Mouse (Mus musculus): ENCODE data around the gene Scrn1. TPM values are rescaled to one million over a fixed set of nuclear protein-coding genes. Genes with fewer than 3 reads are reported as not detected.
A peak's percentile ranks its signal among the peaks of the same experiment; 100 is the strongest.

Scrn1 gene
- polyA plus RNA-seq, 1 experiment from 2014 or later: 3.4 TPM

DNA sequence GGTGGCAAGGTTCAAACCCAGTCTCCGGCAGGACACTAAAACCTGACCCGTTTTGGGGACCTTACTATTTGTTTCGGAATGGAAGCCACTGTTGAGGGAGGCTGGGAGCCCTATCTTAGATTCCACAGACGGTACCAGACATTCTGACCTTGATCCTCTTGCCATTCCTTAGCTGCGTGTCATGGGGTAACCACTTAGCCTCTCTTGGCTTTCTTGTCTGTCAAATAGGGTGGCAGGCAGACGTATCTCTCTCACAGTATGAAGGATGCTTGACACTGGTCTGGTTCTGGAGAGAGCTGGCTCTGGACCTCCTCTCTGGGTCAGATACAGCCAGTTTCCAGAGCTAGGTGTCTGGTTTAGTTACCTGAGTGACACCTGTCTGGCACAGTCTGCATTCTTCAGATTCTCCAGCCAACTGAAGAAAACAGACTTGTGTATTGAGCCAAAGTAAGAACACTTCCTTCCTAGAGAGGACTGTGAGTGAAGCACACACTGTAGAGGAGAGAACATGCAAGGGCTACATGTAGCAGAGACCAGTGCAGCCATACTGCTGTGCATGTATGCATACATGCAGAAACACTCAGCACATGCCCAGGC is 80.2 kb downstream of the Scrn1 start:
- DNase-seq (ENCODE audit: low spot score) (no peak), ATAC-seq (ENCODE audit: low FRiP score, low TSS enrichment) (no peak)
- Histone ChIP-seq H3K4me1 (replicated peaks; ENCODE audit: control insufficient read depth, insufficient read depth) (no peaks in the 10 kb centered on the region), H3K4me2 (replicated peaks; ENCODE audit: low read depth) (peak overlapping the region; percentile 42; the same call in 1 of the 2 replicates), H3K27ac (replicated peaks) (no peak overlapping the region), H3K9me3 (ENCODE audit: control insufficient read depth, low read length) (no peaks in the 10 kb centered on the region), H3K9ac (ENCODE audit: low read length) (no peak overlapping the region), H3K36me3 (ENCODE audit: control insufficient read depth, insufficient read depth, low read length) (no peaks in the 10 kb centered on the region), H3K27me3 (ENCODE audit: control insufficient read depth, insufficient read depth, low read length) (no peaks in the 10 kb centered on the region), H3K4me3 (ENCODE audit: low read depth, low read length) (no peak overlapping the region)
- 36% methylated on average over 6 of the region's 6 CpGs for whole genome bisulfite sequencing
- TF ChIP-seq CTCF (IDR thresholded peaks at IDR 0.05; ENCODE audit: low read depth) (no peak), EP300 (optimal IDR thresholded peaks at IDR 0.05) (no peak)

DNA sequence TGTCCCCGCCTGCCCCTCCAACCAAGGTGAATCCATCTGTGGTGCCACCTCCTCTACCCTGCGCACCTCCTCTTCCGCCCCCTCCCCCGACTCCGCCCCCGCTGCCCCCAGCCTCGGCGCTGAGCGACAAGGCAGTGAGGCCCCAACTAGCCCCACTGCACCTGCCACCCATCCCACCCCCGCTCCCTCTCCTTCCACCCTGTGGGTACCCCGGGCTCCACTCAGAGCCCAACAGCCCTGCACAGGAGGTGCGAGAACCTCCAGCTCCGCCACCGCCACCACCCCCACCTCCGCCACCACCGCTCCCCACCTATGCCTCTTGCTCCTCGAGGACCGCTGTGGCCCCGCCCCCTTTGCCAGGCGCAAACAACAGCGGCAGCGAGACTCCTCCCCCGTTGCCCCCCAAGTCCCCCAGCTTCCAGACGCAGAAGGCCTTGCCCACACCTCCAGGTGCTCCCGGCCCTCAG is 80.8 kb downstream of the Scrn1 start:
- Histone ChIP-seq H3K27ac (replicated peaks) (no peak overlapping the region), H3K4me2 (replicated peaks; ENCODE audit: low read depth) (peak overlapping the region; percentile 42), H3K9ac (ENCODE audit: low read length) (no peak overlapping the region), H3K9me3 (ENCODE audit: control insufficient read depth, low read length) (no peaks in the 10 kb centered on the region), H3K4me3 (ENCODE audit: low read depth, low read length) (no peak overlapping the region), H3K36me3 (ENCODE audit: control insufficient read depth, insufficient read depth, low read length) (no peaks in the 10 kb centered on the region), H3K4me1 (replicated peaks; ENCODE audit: control insufficient read depth, insufficient read depth) (no peaks in the 10 kb centered on the region), H3K27me3 (ENCODE audit: control insufficient read depth, insufficient read depth, low read length) (no peaks in the 10 kb centered on the region)
- peak; percentile 34 for DNase-seq (ENCODE audit: low spot score)
- no peak for ATAC-seq (ENCODE audit: low FRiP score, low TSS enrichment)
- 7% methylated on average over 21 of the region's 25 CpGs for WGBS
- TF ChIP-seq EP300 (optimal IDR thresholded peaks at IDR 0.05) (no peak), CTCF (IDR thresholded peaks at IDR 0.05; ENCODE audit: low read depth) (no peak)

DNA sequence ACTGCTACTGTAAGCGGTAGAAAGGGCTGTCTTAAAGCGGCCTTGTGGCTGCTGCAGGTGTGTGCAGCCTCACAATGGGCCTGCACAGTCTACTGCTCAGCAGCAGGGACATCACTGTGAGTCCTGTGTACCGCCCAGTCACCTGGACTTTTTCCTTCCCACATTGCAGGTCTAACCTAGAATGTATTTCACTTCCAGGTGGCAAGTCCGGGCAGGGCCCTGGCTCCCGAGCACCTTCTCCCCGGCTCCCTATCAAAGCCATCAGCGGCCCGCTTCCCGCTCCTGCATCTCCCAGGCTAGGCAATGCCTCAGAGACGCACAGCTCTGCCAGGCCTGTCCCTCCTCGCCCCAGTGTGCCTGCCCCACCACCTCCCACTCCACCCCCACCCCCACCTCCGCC is 81.3 kb downstream of the Scrn1 start:
- Histone ChIP-seq H3K9ac (ENCODE audit: low read length) (no peak overlapping the region), H3K9me3 (ENCODE audit: control insufficient read depth, low read length) (no peaks in the 10 kb centered on the region), H3K27me3 (ENCODE audit: control insufficient read depth, insufficient read depth, low read length) (no peaks in the 10 kb centered on the region), H3K4me1 (replicated peaks; ENCODE audit: control insufficient read depth, insufficient read depth) (no peaks in the 10 kb centered on the region), H3K27ac (replicated peaks) (no peak overlapping the region), H3K36me3 (ENCODE audit: control insufficient read depth, insufficient read depth, low read length) (no peaks in the 10 kb centered on the region), H3K4me3 (ENCODE audit: low read depth, low read length) (no peak overlapping the region), H3K4me2 (replicated peaks; ENCODE audit: low read depth) (peak overlapping the region; percentile 42)
- no peak for TF ChIP-seq EP300 (optimal IDR thresholded peaks at IDR 0.05)
- TF ChIP-seq CTCF (IDR thresholded peaks at IDR 0.05; ENCODE audit: low read depth): no peak
- WGBS: 31% methylated on average over 12 of the region's 12 CpGs
- DNase-seq (ENCODE audit: low spot score) (peak; percentile 18), ATAC-seq (ENCODE audit: low FRiP score, low TSS enrichment) (no peak; the same call in 1 of the 2 replicates)

GRCm38 (mm10) chr6:54481390-54482112 is 84.7 kb downstream of the Scrn1 start:
- no peak overlapping the region for H3K27ac ChIP-seq (replicated peaks)
- H3K9me3 ChIP-seq (ENCODE audit: control insufficient read depth, low read length): no peaks in the 10 kb centered on the region
- H3K4me2 ChIP-seq (replicated peaks; ENCODE audit: low read depth): no peak overlapping the region
- H3K27me3 ChIP-seq (ENCODE audit: control insufficient read depth, insufficient read depth, low read length): no peaks in the 10 kb centered on the region
- no peak overlapping the region for H3K4me3 ChIP-seq (ENCODE audit: low read depth, low read length)
- TF ChIP-seq EP300 (optimal IDR thresholded peaks at IDR 0.05): no peak
- no peak for TF ChIP-seq CTCF (IDR thresholded peaks at IDR 0.05; ENCODE audit: low read depth)
- 70% methylated on average over 15 of the region's 15 CpGs for WGBS
- H3K36me3 ChIP-seq (ENCODE audit: control insufficient read depth, insufficient read depth, low read length): no peaks in the 10 kb centered on the region
- no peaks in the 10 kb centered on the region for H3K4me1 ChIP-seq (replicated peaks; ENCODE audit: control insufficient read depth, insufficient read depth)
- H3K9ac ChIP-seq (ENCODE audit: low read length): no peak overlapping the region
- no peak for ATAC-seq (ENCODE audit: low FRiP score, low TSS enrichment)
- no peak for DNase-seq (ENCODE audit: low spot score)

GRCm38 (mm10) chr6:54478646-54479324 is 87.5 kb downstream of the Scrn1 start:
- peak; percentile 35 for DNase-seq (ENCODE audit: low spot score)
- Histone ChIP-seq H3K27ac (replicated peaks) (no peak overlapping the region), H3K9me3 (ENCODE audit: control insufficient read depth, low read length) (no peaks in the 10 kb centered on the region), H3K4me3 (ENCODE audit: low read depth, low read length) (no peak overlapping the region), H3K4me2 (replicated peaks; ENCODE audit: low read depth) (no peak overlapping the region), H3K36me3 (ENCODE audit: control insufficient read depth, insufficient read depth, low read length) (no peaks in the 10 kb centered on the region), H3K27me3 (ENCODE audit: control insufficient read depth, insufficient read depth, low read length) (no peaks in the 10 kb centered on the region), H3K4me1 (replicated peaks; ENCODE audit: control insufficient read depth, insufficient read depth) (no peaks in the 10 kb centered on the region), H3K9ac (ENCODE audit: low read length) (no peak overlapping the region)
- TF ChIP-seq EP300 (optimal IDR thresholded peaks at IDR 0.05): no peak
- peak; percentile 70 for TF ChIP-seq CTCF (IDR thresholded peaks at IDR 0.05; ENCODE audit: low read depth)
- WGBS: 64% methylated on average over 5 of the region's 5 CpGs
- ATAC-seq (ENCODE audit: low FRiP score, low TSS enrichment): no peak

Data from stomach, postnatal 0 days (tissue).